Mouse (Mus musculus) frontal cortex, adult (tissue): ENCODE data around the gene Mr1.

ENCODE experiments used
- ATAC-seq: cut with Nextera tagmentation; 2 replicates; pipeline ENCODE4 v1.9.2; 2017; ENCODE audit warnings: mild to moderate bottlenecking, moderate library complexity, mixed read lengths; ENCODE audit not compliant: low TSS enrichment

The Mr1 gene

GRCm38 (mm10) chr1:155127429-155127934 lies 19.1 kb downstream of the Mr1 start:
- ATAC-seq = no peak

GRCm38 (mm10) chr1:155126716-155127115 lies 19.9 kb downstream of the Mr1 start:
- ATAC-seq = no peak

- no peak for ATAC-seq
Observed at GRCm38 (mm10) chr1:155124397-155124796, 22.2 kb downstream of the Mr1 start.

GRCm38 (mm10) chr1:155121977-155122939 lies 24.4 kb downstream of the Mr1 start:
- ATAC-seq = peak; percentile 44; the same call in 1 of the 2 replicates

GRCm38 (mm10) chr1:155119719-155120118 lies 26.9 kb downstream of the Mr1 start:
- ATAC-seq = no peak

GRCm38 (mm10) chr1:155113946-155114345 lies 32.7 kb downstream of the Mr1 start:
- no peak for ATAC-seq

GRCm38 (mm10) chr1:155112875-155113274 lies 33.7 kb downstream of the Mr1 start:
- no peak for ATAC-seq

- ATAC-seq = no peak
Observed at GRCm38 (mm10) chr1:155112118-155112517, 34.5 kb downstream of the Mr1 start.

- no peak for ATAC-seq
Observed at GRCm38 (mm10) chr1:155111491-155111890, 35.1 kb downstream of the Mr1 start.

GRCm38 (mm10) chr1:155109387-155110350 lies 36.9 kb downstream of the Mr1 start:
- ATAC-seq = peak; percentile 50; the same call in 1 of the 2 replicates

- ATAC-seq = no peak
Observed at GRCm38 (mm10) chr1:155108412-155108811, 38.2 kb downstream of the Mr1 start.

GRCm38 (mm10) chr1:155107843-155108242 lies 38.8 kb downstream of the Mr1 start:
- no peak for ATAC-seq

- ATAC-seq = no peak
Observed at GRCm38 (mm10) chr1:155106310-155106709, 40.3 kb downstream of the Mr1 start.

GRCm38 (mm10) chr1:155103991-155104390 lies 42.6 kb downstream of the Mr1 start:
- ATAC-seq = no peak

- ATAC-seq = no peak
Observed at GRCm38 (mm10) chr1:155102631-155103030, 44.0 kb downstream of the Mr1 start.

GRCm38 (mm10) chr1:155099280-155099848 lies 47.2 kb downstream of the Mr1 start, which contains the start of gene Ier5:
Ier5 (minus strand) TSS chr1:155099636.
- ATAC-seq = peak; percentile 87

GRCm38 (mm10) chr1:155098486-155099279 lies 47.9 kb downstream of the Mr1 start:
- peak; percentile 44 for ATAC-seq

- 0 out of 2 replicates have a peak, but pooled peaks have one; percentile 1 for ATAC-seq
Observed at GRCm38 (mm10) chr1:155097931-155098485, 48.6 kb downstream of the Mr1 start.

- ATAC-seq = no peak
Observed at GRCm38 (mm10) chr1:155097354-155097753, 49.3 kb downstream of the Mr1 start.

- ATAC-seq = no peak
Observed at GRCm38 (mm10) chr1:155096620-155097261, 49.9 kb downstream of the Mr1 start.
